Mouse (Mus musculus) CH12.LX (cell line): ENCODE results near the gene Adcy5. TPM values are rescaled to one million over a fixed set of nuclear protein-coding genes. Genes with fewer than 3 reads are reported as not detected.

Experiments used
- DNase-seq: peaks from one replicate; pipeline ENCODE4 v3.0.0-alpha.2; 2013; ENCODE audit errors: extremely low read depth
- H3K27ac ChIP-seq: 2 replicates; pipeline ENCODE4 v1.5.1; 2012; ENCODE audit warnings: low read depth, mild to moderate bottlenecking, control low read depth, moderate library complexity; ENCODE audit not compliant: insufficient read depth
- H3K27me3 ChIP-seq: replicated peaks from 2 replicates; pipeline ENCODE3; 2012; ENCODE audit warnings: inconsistent platforms
- H3K36me3 ChIP-seq, 2 experiments: replicated peaks in 1 of 2; 2 replicates each; pipeline versions ENCODE3 to v1.6.1; 2012; ENCODE audit warnings: inconsistent platforms in 1 of 2, low read length in 1 of 2, mild to moderate bottlenecking in 1 of 2, mixed read lengths in 1 of 2, moderate library complexity in 1 of 2; ENCODE audit not compliant: control insufficient read depth in 1 of 2, insufficient read depth in 1 of 2
- H3K4me1 ChIP-seq, 2 experiments: 2 replicates each; pipeline ENCODE4 v1.6.1; 2012; ENCODE audit warnings: inconsistent platforms in 1 of 2, moderate library complexity in 1 of 2; ENCODE audit not compliant: insufficient read depth in 2 of 2, control insufficient read depth in 1 of 2
- H3K4me2 ChIP-seq: 2 replicates; pipeline ENCODE4 v1.6.1; 2012; ENCODE audit warnings: low read depth, mild to moderate bottlenecking, control low read depth; ENCODE audit not compliant: poor library complexity, insufficient read depth, severe bottlenecking
- H3K4me3 ChIP-seq, 3 experiments: fragments of 150-350 bp in 1 of 3; sonication (generic) in 1 of 3; replicated peaks in 1 of 3; 2 replicates each; pipeline versions ENCODE3 to v1.5.1; 2011 to 2012; ENCODE audit warnings: low read depth in 2 of 3, low read length in 2 of 3, mild to moderate bottlenecking in 2 of 3, moderate library complexity in 2 of 3, control low read depth in 1 of 3, improper control_type of control experiment in 1 of 3, inconsistent platforms in 1 of 3, mixed read lengths in 1 of 3; ENCODE audit not compliant: poor library complexity in 1 of 3
- H3K79me2 ChIP-seq: replicated peaks from 2 replicates; pipeline ENCODE4 v1.6.1; 2012; ENCODE audit warnings: mild to moderate bottlenecking, moderate library complexity; ENCODE audit not compliant: control insufficient read depth, poor library complexity, insufficient read depth, severe bottlenecking; ENCODE audit errors: extremely low read depth
- H3K9ac ChIP-seq: 2 replicates; pipeline ENCODE4 v1.6.1; 2012; ENCODE audit warnings: low read depth, mild to moderate bottlenecking, control low read depth, moderate library complexity; ENCODE audit not compliant: insufficient read depth
- H3K9me3 ChIP-seq: replicated peaks from 2 replicates; pipeline ENCODE3; 2012; ENCODE audit warnings: low read length, inconsistent platforms, mixed read lengths
- CTCF ChIP-seq, 2 experiments: IDR thresholded peaks in 1 of 2; conservative IDR thresholded peaks in 1 of 2; 2 replicates each; pipeline ENCODE4 v1.5.1; 2011 to 2012; ENCODE audit warnings: low read depth in 2 of 2, low read length in 2 of 2, improper control_type of control experiment in 1 of 2, inconsistent platforms in 1 of 2, mild to moderate bottlenecking in 1 of 2, moderate library complexity in 1 of 2
- E2F4 ChIP-seq: IDR thresholded peaks from 2 replicates; pipeline ENCODE4 v1.6.1; 2011; ENCODE audit warnings: low read depth, low read length, improper control_type of control experiment; ENCODE audit not compliant: insufficient replicate concordance
- EP300 ChIP-seq: IDR thresholded peaks from 2 replicates; pipeline ENCODE4 v1.6.1; 2011; ENCODE audit warnings: low read length, improper control_type of control experiment
- JUN ChIP-seq: IDR thresholded peaks from 2 replicates; pipeline ENCODE4 v1.6.1; 2011; ENCODE audit warnings: low read depth, mild to moderate bottlenecking, low read length, improper control_type of control experiment, moderate library complexity; ENCODE audit not compliant: insufficient read depth
- MAFK ChIP-seq: IDR thresholded peaks from 2 replicates; pipeline ENCODE4 v1.6.1; 2011; ENCODE audit warnings: low read length, improper control_type of control experiment; ENCODE audit not compliant: insufficient replicate concordance
- MAX ChIP-seq: IDR thresholded peaks from 2 replicates; pipeline ENCODE4 v1.6.1; 2011; ENCODE audit warnings: low read length, improper control_type of control experiment
- PAX5 ChIP-seq: IDR thresholded peaks from 2 replicates; pipeline ENCODE4 v1.6.1; 2012; ENCODE audit warnings: low read length, inconsistent platforms, mixed read lengths
- POLR2AphosphoS2 ChIP-seq: IDR thresholded peaks from 2 replicates; pipeline ENCODE4 v1.6.1; 2011; ENCODE audit warnings: low read depth, low read length, improper control_type of control experiment
- RAD21 ChIP-seq: IDR thresholded peaks from 2 replicates; pipeline ENCODE4 v1.6.1; 2011; ENCODE audit warnings: low read depth, mild to moderate bottlenecking, low read length, improper control_type of control experiment, moderate library complexity
- SIN3A ChIP-seq: IDR thresholded peaks from 2 replicates; pipeline ENCODE4 v1.6.1; 2012; ENCODE audit warnings: low read length, improper control_type of control experiment, inconsistent platforms
- SMC3 ChIP-seq: IDR thresholded peaks from 2 replicates; pipeline ENCODE4 v1.6.1; 2011; ENCODE audit warnings: low read depth, low read length, improper control_type of control experiment
- ZNF384 ChIP-seq: IDR thresholded peaks from 2 replicates; pipeline ENCODE4 v1.6.1; 2012; ENCODE audit warnings: low read depth, low read length, improper control_type of control experiment, inconsistent platforms
- dilution Hi-C: fragments of 300-500 bp; cut with MboI; formaldehyde crosslinking; loops from 2 replicates; pipeline ENCODE4 v1.14.3; 2020; ENCODE audit warnings: low sequenced_read_pairs; ENCODE audit not compliant: extremely low pct_unique_long_range_greater_than_20kb, extremely low pct_ligation_motif_present
- in situ Hi-C: fragments of 300-500 bp; cut with MboI; formaldehyde crosslinking; loops from 3 replicates; pipeline ENCODE4 v1.14.3; 2019; ENCODE audit warnings: low sequenced_read_pairs, low pct_ligation_motif_present, low pct_unique_long_range_greater_than_20kb, mixed read lengths
- polyA plus RNA-seq: library from polyadenylated mRNA; unstranded; fragments of >175 nt; gene quantifications from 2 replicates; pipeline ENCODE4 v1.2.1, GENCODE M21; 2012; ENCODE audit warnings: low read depth; ENCODE audit not compliant: insufficient read length
- total RNA-seq, 2 experiments: library from RNA; depleted of rRNA; stranded (reverse); fragments of 300-350 nt in 1 of 2; fragments of >200 nt in 1 of 2; gene quantifications; 2 replicates each; pipeline ENCODE4 v1.2.3; 2012 to 2014

Gene Adcy5
- total and polyA plus RNA-seq, 3 experiments = 0.04 TPM; not detected in 2

- H3K27me3 ChIP-seq = peaks cover 85% of the 10 kb centered on the region
Observed at GRCm38 (mm10) chr16:35272417-35272816, 117.7 kb downstream of the Adcy5 start.

GRCm38 (mm10) chr16:35278166-35278565 is 123.5 kb downstream of the Adcy5 start:
- no peak for DNase-seq
- Histone ChIP-seq H3K27me3 (peaks cover 94% of the 10 kb centered on the region), H3K9ac (no peak overlapping the region), H3K4me3 (no peak overlapping the region), H3K79me2 (no peaks in the 10 kb centered on the region), H3K27ac (no peak overlapping the region), H3K36me3 (no peaks in the 10 kb centered on the region), H3K4me1 (no peaks in the 10 kb centered on the region), H3K9me3 (no peaks in the 10 kb centered on the region), H3K4me2 (no peak overlapping the region)
- TF ChIP-seq PAX5 (no peak), ZNF384 (no peak), RAD21 (no peak), EP300 (no peak)
- dilution Hi-C loops (no loop called here), in situ Hi-C loops (no loop called here)

More at GRCm38 (mm10) chr16:35272417-35272816, 117.7 kb downstream of the Adcy5 start:
- no peak for DNase-seq
- in situ Hi-C loops = no loop called here
- Histone ChIP-seq H3K27ac (no peak overlapping the region), H3K36me3 (no peaks in the 10 kb centered on the region), H3K9ac (no peak overlapping the region), H3K4me2 (no peak overlapping the region), H3K9me3 (no peaks in the 10 kb centered on the region), H3K4me3 (no peak overlapping the region), H3K4me1 (no peaks in the 10 kb centered on the region), H3K79me2 (no peaks in the 10 kb centered on the region)
- dilution Hi-C loops = no loop called here
- TF ChIP-seq RAD21 (peak; percentile 13), SIN3A (no peak), MAX (no peak), SMC3 (peak; percentile 21; the same call in 1 of the 2 replicates), CTCF (conservative IDR thresholded peaks at IDR 0.05 in 1 of 2, IDR thresholded peaks at IDR 0.05 in 1 of 2; ENCODE audit: low read depth in 2 of 2, low read length in 2 of 2) (peak in 1 of 2 experiments; percentile 29; a peak in 2 of 4 replicates)

- Histone ChIP-seq H3K4me1 (no peaks in the 10 kb centered on the region), H3K79me2 (no peaks in the 10 kb centered on the region), H3K9me3 (no peaks in the 10 kb centered on the region), H3K27ac (no peak overlapping the region), H3K9ac (no peak overlapping the region), H3K4me2 (no peak overlapping the region), H3K27me3 (peaks cover 96% of the 10 kb centered on the region), H3K36me3 (no peaks in the 10 kb centered on the region), H3K4me3 (no peak overlapping the region)
- DNase-seq = no peak
- dilution Hi-C loops = no loop called here
- in situ Hi-C loops = no loop called here
- TF ChIP-seq JUN = no peak
- TF ChIP-seq E2F4 = no peak
- no peak for TF ChIP-seq POLR2AphosphoS2
- no peak for TF ChIP-seq MAFK
- TF ChIP-seq MAX = no peak
Observed at GRCm38 (mm10) chr16:35282456-35282855, 127.8 kb downstream of the Adcy5 start.
